Mouse (Mus musculus) retina, postnatal 7 days (tissue): Measurements from ENCODE around the gene Fcgr1.
"Not testable (repeated sequence)": the region's sequence is repeated elsewhere in the genome, so short reads cannot be mapped to it uniquely, and the experiment has no call there.

Experiments used
- DNase-seq: peaks from one replicate; pipeline ENCODE4 v3.0.0-alpha.2; 2012; ENCODE audit warnings: low read depth, low spot score

Fcgr1 gene

GRCm38 (mm10) chr3:96293787-96294186 lies at the start of gene Fcgr1:
Gene Fcgr1, minus strand, starts transcription at chr3:96293969.
- DNase-seq = no peak

- not testable (repeated sequence) for DNase-seq
Observed at GRCm38 (mm10) chr3:96342652-96343051, 48.9 kb upstream of the Fcgr1 start.

GRCm38 (mm10) chr3:96342100-96342499 lies 48.3 kb upstream of the Fcgr1 start:
- not testable (repeated sequence) for DNase-seq

- no peak for DNase-seq
Observed at GRCm38 (mm10) chr3:96340611-96341312, 47.0 kb upstream of the Fcgr1 start.

GRCm38 (mm10) chr3:96338849-96339480 lies 45.2 kb upstream of the Fcgr1 start:
- DNase-seq = no peak

- no peak for DNase-seq
Observed at GRCm38 (mm10) chr3:96338043-96338442, 44.3 kb upstream of the Fcgr1 start.

DNA sequence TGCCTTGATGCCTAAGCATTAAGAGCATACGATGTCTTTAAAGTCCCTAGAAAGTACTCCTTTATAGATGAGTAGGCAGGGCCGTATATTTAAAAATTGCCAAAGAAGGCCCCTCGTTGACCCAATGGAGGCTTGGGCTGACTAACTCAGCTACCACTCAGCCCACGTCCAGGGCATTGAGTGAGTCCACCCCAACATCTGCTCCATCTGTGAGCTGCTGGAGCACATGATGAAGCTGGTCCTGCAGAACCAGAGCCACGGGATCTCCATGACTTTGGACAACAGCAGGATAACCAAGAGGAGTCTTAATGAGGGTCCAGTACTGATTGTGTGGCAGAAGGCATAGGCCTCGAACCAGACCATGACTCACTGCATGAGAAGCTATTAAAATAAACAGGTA lies 43.5 kb upstream of the Fcgr1 start:
- no peak for DNase-seq

- DNase-seq = no peak
Observed at GRCm38 (mm10) chr3:96336636-96337035, 42.9 kb upstream of the Fcgr1 start.

GRCm38 (mm10) chr3:96335591-96335990 lies 41.8 kb upstream of the Fcgr1 start:
- no peak for DNase-seq

GRCm38 (mm10) chr3:96335163-96335550 lies 41.4 kb upstream of the Fcgr1 start:
- DNase-seq = no peak

DNA sequence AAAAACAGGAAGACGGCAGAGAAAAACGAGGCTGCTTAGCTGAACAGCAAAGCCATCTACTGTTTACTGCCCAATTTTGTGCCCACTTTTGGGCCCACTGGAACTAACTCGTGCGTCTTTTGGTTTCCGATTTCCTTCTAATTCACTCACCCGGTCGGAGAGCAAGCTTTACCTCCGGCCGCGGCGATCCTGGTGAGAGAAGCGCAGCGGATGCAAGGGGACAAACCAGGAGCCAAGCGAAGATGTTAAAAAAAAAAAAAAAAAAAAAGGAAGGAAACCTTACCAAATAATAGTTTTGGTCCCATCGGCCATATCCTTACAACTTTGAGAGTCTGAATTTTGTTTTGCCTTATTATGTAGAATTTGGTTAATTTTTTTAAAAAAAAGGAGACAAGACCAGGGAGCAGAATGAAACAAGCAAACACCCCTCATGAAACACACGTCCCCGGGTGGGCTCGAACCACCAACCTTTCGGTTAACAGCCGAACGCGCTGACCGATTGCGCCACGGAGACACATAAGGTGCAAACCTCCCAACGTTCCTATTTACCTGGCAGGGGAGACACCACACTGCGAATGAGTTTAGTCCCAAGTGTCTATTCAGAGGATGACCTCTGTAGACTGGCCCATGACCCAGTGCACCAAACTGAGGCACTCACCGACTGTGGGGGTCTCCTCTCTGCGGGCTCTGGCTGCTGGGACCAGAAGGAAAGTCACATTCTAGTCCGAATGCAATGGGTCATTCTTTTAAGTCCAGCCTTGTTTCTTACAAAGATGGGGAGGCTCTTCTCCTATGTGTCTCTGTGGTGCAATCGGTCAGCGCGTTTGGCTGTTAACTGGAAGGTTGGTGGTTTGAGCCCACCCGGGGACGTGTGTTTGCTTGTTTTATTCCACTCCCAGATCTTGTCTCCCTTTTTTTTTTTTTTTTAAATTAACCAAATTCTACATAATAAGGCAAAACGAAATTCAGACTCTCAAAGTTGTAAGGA lies 40.7 kb upstream of the Fcgr1 start:
- DNase-seq = no peak

DNA sequence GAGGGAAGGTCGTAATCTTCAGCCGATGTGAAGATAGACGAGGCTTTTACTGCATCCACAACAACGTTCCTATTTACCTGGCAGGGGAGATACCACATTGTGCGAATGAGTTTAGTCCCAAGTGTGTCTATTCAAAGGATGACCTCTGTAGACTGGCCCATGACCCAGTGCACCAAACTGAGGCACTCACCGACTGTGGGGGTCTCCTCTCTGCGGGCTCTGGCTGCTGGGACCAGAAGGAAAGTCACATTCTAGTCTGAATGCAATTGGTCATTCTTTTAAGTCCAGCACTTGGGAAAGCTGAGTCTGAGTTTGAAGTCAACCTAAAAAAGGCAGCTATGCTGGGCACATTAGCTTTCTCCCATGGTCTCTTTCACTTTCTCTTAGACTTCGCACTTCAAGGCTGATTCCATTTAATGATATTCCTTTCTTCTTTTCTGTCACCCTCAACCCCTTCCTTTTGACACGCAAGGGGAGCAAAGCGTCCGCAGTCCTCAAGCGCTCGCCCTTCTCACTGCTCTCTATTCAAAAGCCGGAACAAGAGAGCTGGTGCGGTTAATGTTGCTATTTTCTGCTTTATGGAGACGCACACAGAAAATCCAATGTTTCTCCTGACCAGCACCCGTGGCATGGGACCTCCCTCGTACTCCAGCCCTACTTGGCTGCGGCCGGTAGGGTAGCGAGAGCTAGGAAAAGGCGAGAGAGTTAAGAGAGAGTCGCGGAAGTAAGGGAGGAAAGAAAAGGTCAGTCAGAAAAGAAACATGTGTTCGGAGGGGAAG lies 39.8 kb upstream of the Fcgr1 start:
- no peak for DNase-seq

DNA sequence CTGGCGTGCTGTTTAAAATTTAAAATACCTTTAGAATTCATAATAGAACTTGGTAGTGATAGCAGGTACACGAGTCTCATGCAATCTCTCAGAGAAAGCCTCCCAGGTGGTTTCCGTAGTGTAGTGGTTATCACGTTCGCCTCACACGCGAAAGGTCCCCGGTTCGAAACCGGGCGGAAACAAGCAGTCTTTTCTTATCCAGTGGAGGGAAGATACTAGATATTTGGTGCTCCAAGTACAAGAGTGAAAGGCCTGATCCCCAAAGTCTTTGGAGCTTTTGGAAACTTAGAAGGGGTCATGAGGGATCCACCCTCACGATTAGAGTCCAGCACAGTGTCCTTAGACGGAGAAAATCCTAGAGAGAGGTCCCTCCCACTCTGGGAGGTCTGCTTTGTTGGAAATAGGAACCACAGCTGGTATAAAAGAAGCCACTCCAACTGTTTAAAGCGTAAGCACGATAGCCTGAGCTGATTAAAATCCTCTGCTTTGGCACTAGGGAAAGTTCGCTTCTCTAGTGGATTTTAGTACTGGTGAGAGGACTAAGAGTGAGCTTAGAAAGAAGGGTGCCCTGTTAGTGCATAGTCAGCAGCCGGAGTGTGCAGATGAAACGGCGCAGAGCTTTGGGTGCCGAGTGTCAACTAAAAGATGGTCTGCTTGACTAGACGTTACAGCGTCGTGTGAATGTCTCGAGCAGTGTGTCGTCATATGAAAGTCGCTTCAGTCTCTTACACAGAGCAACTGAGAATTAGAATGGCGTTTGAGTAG lies 39.0 kb upstream of the Fcgr1 start:
- no peak for DNase-seq

GRCm38 (mm10) chr3:96332000-96332399 lies 38.2 kb upstream of the Fcgr1 start:
- DNase-seq = no peak

DNA sequence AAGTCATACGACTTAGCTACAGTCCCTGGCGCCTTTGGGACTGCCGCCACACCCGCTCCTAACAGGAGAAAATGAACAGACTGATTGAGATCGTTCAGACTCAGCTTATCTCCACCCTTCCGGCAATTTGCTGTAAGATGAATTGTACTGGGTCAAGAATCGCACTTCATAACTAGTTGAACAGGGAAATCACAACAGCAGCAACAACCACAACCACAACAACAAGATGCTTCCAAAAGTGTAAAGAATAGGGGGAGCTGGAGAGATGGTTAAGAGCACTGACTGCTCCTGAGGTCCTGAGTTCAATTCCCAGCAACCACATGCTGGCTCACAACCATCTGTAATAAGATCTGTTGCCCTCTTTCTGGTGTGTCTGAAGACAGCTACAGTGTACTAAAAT lies 37.7 kb upstream of the Fcgr1 start:
- no peak for DNase-seq

DNA sequence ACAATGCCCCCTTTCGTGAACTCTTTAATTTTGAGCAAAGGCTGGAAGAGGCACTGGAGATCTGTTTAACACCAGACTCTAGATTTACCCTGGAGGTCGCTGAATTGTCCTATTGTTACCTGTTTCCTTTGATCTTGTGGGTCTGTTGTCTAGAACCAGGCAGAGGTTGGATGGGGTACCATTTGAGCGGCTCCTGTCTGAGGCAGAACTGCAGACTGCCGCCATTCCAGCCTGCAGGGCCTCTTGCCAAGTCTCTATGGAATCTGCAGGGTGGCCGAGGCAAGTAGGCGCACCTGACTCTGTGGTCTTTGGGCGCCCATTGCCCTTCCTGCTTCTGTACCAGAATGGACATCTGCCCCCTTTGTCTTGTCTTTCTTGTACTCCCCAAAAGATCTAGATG lies 36.8 kb upstream of the Fcgr1 start:
- no peak for DNase-seq

GRCm38 (mm10) chr3:96330181-96330580 lies 36.4 kb upstream of the Fcgr1 start:
- DNase-seq = no peak

DNA sequence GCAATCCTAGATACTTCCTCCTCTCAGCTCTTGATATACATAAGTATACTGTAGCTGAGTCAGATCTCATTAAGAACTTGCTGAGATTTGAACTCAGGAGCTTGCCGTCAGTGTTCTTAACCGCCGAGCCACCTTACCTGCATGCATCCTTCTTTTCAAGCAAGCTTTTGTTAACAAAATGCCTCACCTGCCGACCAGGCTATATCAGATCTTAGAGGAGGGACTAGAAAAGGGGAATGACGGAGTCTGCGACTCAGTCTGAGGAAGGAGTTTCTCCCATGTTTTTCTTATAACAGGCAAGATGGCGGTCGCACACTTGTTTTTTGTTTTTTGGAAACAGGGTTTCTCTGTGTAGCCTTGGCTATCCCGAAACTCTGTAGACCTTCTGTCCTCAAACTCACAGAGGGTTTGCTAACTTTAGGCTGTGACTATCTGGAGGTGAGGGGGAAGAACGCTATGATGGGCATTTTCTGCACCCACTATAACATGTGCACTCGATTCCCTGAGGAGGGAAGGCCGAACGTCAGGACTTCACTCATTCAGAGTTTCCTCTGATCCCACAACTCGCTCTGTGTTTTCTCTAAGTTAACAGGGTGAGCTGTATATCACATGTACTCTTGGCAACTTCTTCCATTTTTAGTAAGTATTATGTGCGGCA lies 35.1 kb upstream of the Fcgr1 start:
- DNase-seq = no peak

- DNase-seq = not testable (repeated sequence)
Observed at GRCm38 (mm10) chr3:96328060-96328729, 34.4 kb upstream of the Fcgr1 start.

GRCm38 (mm10) chr3:96327647-96328046 lies 33.9 kb upstream of the Fcgr1 start:
- no peak for DNase-seq
